Mouse (Mus musculus): ENCODE data around the gene A930017K11Rik. TPM values are rescaled to one million over a fixed set of nuclear protein-coding genes. Genes with fewer than 3 reads are reported as not detected.
A peak's percentile ranks its signal among the peaks of the same experiment; 100 is the strongest.

The A930017K11Rik gene
- polyA plus RNA-seq, 1 experiment from 2014 or later, result 0.28 TPM

GRCm38 (mm10) chr17:25954671-25955070 is 2.3 kb upstream of the A930017K11Rik start:
- WGBS, result 65% methylated on average over 1 of the region's 2 CpGs

DNA sequence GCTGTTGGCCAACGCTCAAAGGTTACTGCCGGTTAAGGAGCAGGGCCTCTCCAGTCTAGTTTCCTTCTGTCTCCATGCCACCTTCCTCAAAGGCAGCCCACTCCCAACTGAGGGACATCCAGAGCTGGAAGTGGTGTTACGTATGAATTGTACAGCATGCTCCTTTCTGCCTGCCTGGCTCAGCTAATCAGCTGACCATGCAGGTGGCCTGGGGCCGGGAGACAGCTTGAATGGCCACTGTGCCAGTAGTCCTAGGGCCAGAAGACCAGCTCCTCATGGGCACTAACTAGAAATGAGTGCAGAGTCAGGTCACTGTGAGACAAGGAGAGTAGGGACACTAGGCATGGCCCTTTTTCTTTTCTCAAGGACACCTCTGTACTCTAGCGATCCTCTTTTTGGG is 796 bp upstream of the A930017K11Rik start:
- WGBS, result 81% methylated on average over 5 of the region's 5 CpGs
- H3K9me3 ChIP-seq (ENCODE audit: control insufficient read depth, low read length), result no peaks in the 10 kb centered on the region
- no peak overlapping the region for H3K4me3 ChIP-seq (ENCODE audit: low read depth, low read length)
- peaks cover 5% of the 10 kb centered on the region; the same call in 1 of the 2 replicates for H3K4me1 ChIP-seq (replicated peaks; ENCODE audit: control insufficient read depth, insufficient read depth, low read length)
- H3K27ac ChIP-seq (ENCODE audit: low read depth), result no peak overlapping the region
- H3K9ac ChIP-seq (ENCODE audit: low read length), result no peak overlapping the region
- H3K27me3 ChIP-seq (replicated peaks; ENCODE audit: control insufficient read depth, insufficient read depth, low read length), result peaks cover 44% of the 10 kb centered on the region
- DNase-seq (ENCODE audit: low spot score) (no peak), ATAC-seq (replicated peaks; ENCODE audit: low FRiP score, low TSS enrichment, low read depth) (no peak)
- 0 out of 2 replicates have a peak, but pooled peaks cover 11% of the 10 kb centered on the region for H3K36me3 ChIP-seq (ENCODE audit: control insufficient read depth, insufficient read depth, low read length)
- no peak overlapping the region for H3K4me2 ChIP-seq (ENCODE audit: low read length)

More at GRCm38 (mm10) chr17:25954671-25955070, 2.3 kb upstream of the A930017K11Rik start:
- no peak overlapping the region for H3K27ac ChIP-seq (ENCODE audit: low read depth)
- DNase-seq (ENCODE audit: low spot score), result no peak
- peaks cover 24% of the 10 kb centered on the region; the same call in 1 of the 2 replicates for H3K36me3 ChIP-seq (ENCODE audit: control insufficient read depth, insufficient read depth, low read length)
- H3K4me1 ChIP-seq (replicated peaks; ENCODE audit: control insufficient read depth, insufficient read depth, low read length), result peaks cover 5% of the 10 kb centered on the region; the same call in 1 of the 2 replicates
- H3K4me3 ChIP-seq (ENCODE audit: low read depth, low read length), result no peak overlapping the region
- peaks cover 44% of the 10 kb centered on the region for H3K27me3 ChIP-seq (replicated peaks; ENCODE audit: control insufficient read depth, insufficient read depth, low read length)
- H3K9me3 ChIP-seq (ENCODE audit: control insufficient read depth, low read length), result no peaks in the 10 kb centered on the region
- no peak for ATAC-seq (replicated peaks; ENCODE audit: low FRiP score, low TSS enrichment, low read depth)
- no peak overlapping the region for H3K4me2 ChIP-seq (ENCODE audit: low read length)
- H3K9ac ChIP-seq (ENCODE audit: low read length), result no peak overlapping the region

DNA sequence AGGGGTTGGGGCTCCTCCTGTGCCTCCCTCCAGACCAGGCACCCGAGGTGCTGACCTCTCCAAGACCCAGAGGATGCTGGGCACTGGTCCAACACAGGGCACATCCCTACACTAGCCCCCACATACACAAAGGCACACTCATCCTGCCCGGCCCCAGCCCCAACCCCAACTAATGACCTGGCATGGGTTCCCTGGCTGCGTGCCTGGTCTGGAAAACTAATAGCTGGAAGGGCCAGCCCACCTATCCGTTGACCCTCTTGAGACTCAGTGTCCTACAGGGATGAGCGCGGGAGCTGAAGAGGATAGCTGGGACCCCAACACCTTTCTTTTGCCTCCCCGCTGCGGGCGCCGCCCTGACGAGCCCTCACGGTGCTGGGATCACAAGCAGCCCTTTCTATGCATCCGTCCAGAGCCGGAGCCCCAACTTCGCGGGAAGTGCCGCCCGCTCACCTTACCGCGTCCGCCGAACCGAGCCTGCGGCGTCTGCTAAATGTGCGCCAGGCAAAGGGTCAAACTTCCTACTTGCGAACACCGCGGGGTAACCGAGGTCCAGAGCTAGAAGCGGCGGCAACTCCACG is 1.1 kb downstream of the A930017K11Rik start:
- DNase-seq (ENCODE audit: low spot score) (peak; percentile 73), ATAC-seq (replicated peaks; ENCODE audit: low FRiP score, low TSS enrichment, low read depth) (no peak)
- Histone ChIP-seq H3K4me3 (ENCODE audit: low read depth, low read length) (peak overlapping the region; percentile 39), H3K9me3 (ENCODE audit: control insufficient read depth, low read length) (no peaks in the 10 kb centered on the region), H3K4me2 (ENCODE audit: low read length) (peak overlapping the region; percentile 64), H3K36me3 (ENCODE audit: control insufficient read depth, insufficient read depth, low read length) (no peaks in the 10 kb centered on the region), H3K27ac (ENCODE audit: low read depth) (no peak overlapping the region), H3K9ac (ENCODE audit: low read length) (no peak overlapping the region; the same call in 1 of the 2 replicates), H3K4me1 (replicated peaks; ENCODE audit: control insufficient read depth, insufficient read depth, low read length) (peaks cover 5% of the 10 kb centered on the region; the same call in 1 of the 2 replicates), H3K27me3 (replicated peaks; ENCODE audit: control insufficient read depth, insufficient read depth, low read length) (peaks cover 44% of the 10 kb centered on the region)
- 1% methylated on average over 33 of the region's 33 CpGs for WGBS

DNA sequence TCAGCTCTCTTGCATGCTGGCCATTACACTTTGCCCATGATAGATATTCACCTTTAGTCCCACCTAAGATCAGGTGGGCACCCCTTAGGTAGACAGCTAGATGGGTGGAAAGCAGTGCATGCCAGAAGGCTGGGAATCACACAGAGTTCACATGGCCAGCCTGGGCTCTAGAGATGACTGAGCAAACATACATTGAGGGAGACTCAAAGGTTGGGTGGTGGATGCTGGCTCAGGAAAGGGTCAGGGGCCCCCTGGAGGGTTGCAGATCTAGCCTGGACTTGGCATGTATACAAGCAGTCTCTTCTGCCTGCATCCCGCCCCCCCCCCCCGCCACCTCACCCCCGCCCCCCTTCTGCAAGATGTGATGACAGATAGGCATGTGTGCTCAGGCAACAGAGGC is 1.7 kb downstream of the A930017K11Rik start:
- Histone ChIP-seq H3K9me3 (ENCODE audit: control insufficient read depth, low read length) (no peaks in the 10 kb centered on the region), H3K4me3 (ENCODE audit: low read depth, low read length) (no peak overlapping the region), H3K4me2 (ENCODE audit: low read length) (no peak overlapping the region), H3K4me1 (replicated peaks; ENCODE audit: control insufficient read depth, insufficient read depth, low read length) (peaks cover 5% of the 10 kb centered on the region; the same call in 1 of the 2 replicates), H3K9ac (ENCODE audit: low read length) (no peak overlapping the region), H3K36me3 (ENCODE audit: control insufficient read depth, insufficient read depth, low read length) (no peaks in the 10 kb centered on the region), H3K27ac (ENCODE audit: low read depth) (no peak overlapping the region), H3K27me3 (replicated peaks; ENCODE audit: control insufficient read depth, insufficient read depth, low read length) (peaks cover 44% of the 10 kb centered on the region)
- WGBS, result 0% methylated on average over 3 of the region's 3 CpGs
- no peak for ATAC-seq (replicated peaks; ENCODE audit: low FRiP score, low TSS enrichment, low read depth)
- DNase-seq (ENCODE audit: low spot score), result no peak

DNA sequence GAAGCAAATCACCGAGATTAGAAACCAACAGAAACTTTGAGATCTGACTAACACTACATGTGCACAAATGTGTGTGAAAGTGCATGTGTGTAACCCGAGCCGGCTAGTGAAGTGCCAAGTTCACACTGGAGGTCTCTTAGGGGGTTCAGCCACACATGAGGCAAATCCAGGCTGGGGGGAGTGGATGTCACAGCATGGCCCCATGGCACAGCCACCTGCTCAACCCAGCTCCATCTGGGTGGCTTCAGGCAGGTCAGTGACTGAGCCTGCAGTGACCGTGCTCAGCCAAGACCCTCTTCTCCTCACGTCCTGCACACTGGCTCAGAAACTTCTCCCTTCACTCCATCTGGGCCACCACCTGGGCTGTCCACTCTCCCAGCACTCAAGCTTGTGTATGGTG is 2.4 kb downstream of the A930017K11Rik start:
- DNase-seq (ENCODE audit: low spot score) (no peak), ATAC-seq (replicated peaks; ENCODE audit: low FRiP score, low TSS enrichment, low read depth) (no peak)
- Histone ChIP-seq H3K9me3 (ENCODE audit: control insufficient read depth, low read length) (no peaks in the 10 kb centered on the region), H3K9ac (ENCODE audit: low read length) (no peak overlapping the region), H3K4me1 (replicated peaks; ENCODE audit: control insufficient read depth, insufficient read depth, low read length) (peaks cover 5% of the 10 kb centered on the region; the same call in 1 of the 2 replicates), H3K4me3 (ENCODE audit: low read depth, low read length) (no peak overlapping the region), H3K27ac (ENCODE audit: low read depth) (no peak overlapping the region), H3K4me2 (ENCODE audit: low read length) (no peak overlapping the region), H3K36me3 (ENCODE audit: control insufficient read depth, insufficient read depth, low read length) (no peaks in the 10 kb centered on the region), H3K27me3 (replicated peaks; ENCODE audit: control insufficient read depth, insufficient read depth, low read length) (peaks cover 44% of the 10 kb centered on the region)
- WGBS, result 83% methylated on average over 5 of the region's 5 CpGs

DNA sequence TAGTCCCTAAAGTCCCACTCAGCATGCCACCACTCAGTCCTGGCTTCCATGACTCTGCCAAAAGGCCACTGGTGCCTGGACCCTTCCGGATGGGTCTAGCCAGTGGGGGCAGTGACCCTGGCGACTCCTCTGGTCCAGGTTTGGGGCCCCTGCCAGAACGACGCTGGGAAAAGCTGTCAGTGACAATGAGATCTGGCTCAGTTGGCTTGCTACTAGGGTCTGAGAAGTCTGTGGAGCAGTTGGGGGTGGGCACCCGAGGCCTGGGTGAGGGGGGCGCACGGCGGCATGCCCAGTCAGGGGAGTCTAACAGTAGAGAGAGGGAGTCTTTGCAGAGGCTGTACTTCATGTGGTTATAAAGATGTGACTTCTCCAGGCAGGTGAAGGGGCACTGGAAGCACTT is 4.3 kb downstream of the A930017K11Rik start:
- DNase-seq (ENCODE audit: low spot score) (no peak), ATAC-seq (replicated peaks; ENCODE audit: low FRiP score, low TSS enrichment, low read depth) (no peak)
- no peak overlapping the region for H3K4me3 ChIP-seq (ENCODE audit: low read depth, low read length)
- H3K4me1 ChIP-seq (replicated peaks; ENCODE audit: control insufficient read depth, insufficient read depth, low read length), result peaks cover 5% of the 10 kb centered on the region; the same call in 1 of the 2 replicates
- no peak overlapping the region for H3K27ac ChIP-seq (ENCODE audit: low read depth)
- WGBS, result 83% methylated on average over 8 of the region's 8 CpGs
- H3K27me3 ChIP-seq (replicated peaks; ENCODE audit: control insufficient read depth, insufficient read depth, low read length), result peaks cover 34% of the 10 kb centered on the region
- H3K9ac ChIP-seq (ENCODE audit: low read length), result no peak overlapping the region
- H3K4me2 ChIP-seq (ENCODE audit: low read length), result no peak overlapping the region
- no peaks in the 10 kb centered on the region for H3K9me3 ChIP-seq (ENCODE audit: control insufficient read depth, low read length)
- no peaks in the 10 kb centered on the region for H3K36me3 ChIP-seq (ENCODE audit: control insufficient read depth, insufficient read depth, low read length)

DNA sequence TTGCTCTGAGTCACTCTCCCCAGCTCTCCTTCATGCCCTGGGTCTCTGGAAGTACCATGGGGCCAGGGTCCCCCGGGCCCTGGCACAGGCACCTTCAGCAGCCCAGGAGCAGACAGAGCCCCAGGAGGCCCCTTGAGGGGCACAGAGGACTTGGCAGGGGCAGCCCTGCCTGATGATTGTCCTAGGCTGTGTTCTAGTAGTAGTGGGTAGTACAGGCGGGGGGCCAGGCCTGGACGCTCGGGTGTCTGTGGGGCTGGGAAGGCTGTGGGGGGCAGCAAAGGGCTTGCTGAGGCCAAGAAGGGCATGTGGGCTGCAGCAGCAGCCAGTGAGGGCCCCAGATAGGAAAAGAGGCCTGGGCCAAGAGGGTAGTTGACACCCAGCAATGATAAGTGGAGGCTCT is 4.8 kb downstream of the A930017K11Rik start:
- ATAC-seq (replicated peaks; ENCODE audit: low FRiP score, low TSS enrichment, low read depth) (no peak), DNase-seq (ENCODE audit: low spot score) (no peak)
- no peaks in the 10 kb centered on the region for H3K9me3 ChIP-seq (ENCODE audit: control insufficient read depth, low read length)
- H3K27ac ChIP-seq (ENCODE audit: low read depth), result no peak overlapping the region
- H3K4me2 ChIP-seq (ENCODE audit: low read length), result no peak overlapping the region
- peaks cover 30% of the 10 kb centered on the region for H3K27me3 ChIP-seq (replicated peaks; ENCODE audit: control insufficient read depth, insufficient read depth, low read length)
- no peak overlapping the region for H3K9ac ChIP-seq (ENCODE audit: low read length)
- no peaks in the 10 kb centered on the region for H3K36me3 ChIP-seq (ENCODE audit: control insufficient read depth, insufficient read depth, low read length)
- H3K4me3 ChIP-seq (ENCODE audit: low read depth, low read length), result no peak overlapping the region
- WGBS, result 73% methylated on average over 4 of the region's 4 CpGs
- H3K4me1 ChIP-seq (replicated peaks; ENCODE audit: control insufficient read depth, insufficient read depth, low read length), result peaks cover 5% of the 10 kb centered on the region; the same call in 1 of the 2 replicates

DNA sequence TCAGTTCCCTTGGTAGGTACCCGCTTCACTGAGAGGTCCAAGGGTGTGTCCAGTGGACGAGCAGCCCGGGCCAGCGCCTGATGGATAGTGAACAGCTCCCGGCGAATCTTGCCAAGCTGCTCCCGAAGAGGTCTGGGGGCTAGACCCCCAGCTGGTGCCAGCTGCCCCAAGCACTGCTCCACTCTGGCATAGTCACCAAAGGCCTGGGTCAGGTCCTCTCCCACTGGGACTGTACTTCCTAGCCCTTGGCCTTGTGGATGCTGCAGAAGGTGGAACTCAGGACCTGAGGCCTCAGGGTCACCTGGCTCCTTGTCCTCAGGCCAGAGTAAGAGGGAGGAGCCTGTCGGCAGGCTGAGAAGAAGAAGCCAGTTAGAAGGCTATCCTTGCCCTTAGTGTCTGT is 5.5 kb downstream of the A930017K11Rik start:
- DNase-seq (ENCODE audit: low spot score) (no peak), ATAC-seq (replicated peaks; ENCODE audit: low FRiP score, low TSS enrichment, low read depth) (no peak)
- no peak overlapping the region for H3K4me3 ChIP-seq (ENCODE audit: low read depth, low read length)
- peaks cover 2% of the 10 kb centered on the region; the same call in 1 of the 2 replicates for H3K4me1 ChIP-seq (replicated peaks; ENCODE audit: control insufficient read depth, insufficient read depth, low read length)
- no peaks in the 10 kb centered on the region for H3K9me3 ChIP-seq (ENCODE audit: control insufficient read depth, low read length)
- H3K27me3 ChIP-seq (replicated peaks; ENCODE audit: control insufficient read depth, insufficient read depth, low read length), result peaks cover 23% of the 10 kb centered on the region
- H3K36me3 ChIP-seq (ENCODE audit: control insufficient read depth, insufficient read depth, low read length), result no peaks in the 10 kb centered on the region
- no peak overlapping the region for H3K9ac ChIP-seq (ENCODE audit: low read length)
- WGBS, result 72% methylated on average over 8 of the region's 8 CpGs
- H3K27ac ChIP-seq (ENCODE audit: low read depth), result no peak overlapping the region
- H3K4me2 ChIP-seq (ENCODE audit: low read length), result no peak overlapping the region

- ATAC-seq (replicated peaks; ENCODE audit: low FRiP score, low TSS enrichment, low read depth), result no peak
- no peaks in the 10 kb centered on the region for H3K36me3 ChIP-seq (ENCODE audit: control insufficient read depth, insufficient read depth, low read length)
- no peak overlapping the region for H3K27ac ChIP-seq (ENCODE audit: low read depth)
These were observed 6.0 kb downstream of the A930017K11Rik start for GRCm38 (mm10) chr17:25946349-25946748.

More at GRCm38 (mm10) chr17:25946349-25946748, 6.0 kb downstream of the A930017K11Rik start:
- H3K4me2 ChIP-seq (ENCODE audit: low read length), result no peak overlapping the region
- peaks cover 17% of the 10 kb centered on the region for H3K27me3 ChIP-seq (replicated peaks; ENCODE audit: control insufficient read depth, insufficient read depth, low read length)
- 74% methylated on average over 7 of the region's 7 CpGs for WGBS
- H3K9ac ChIP-seq (ENCODE audit: low read length), result no peak overlapping the region
- DNase-seq (ENCODE audit: low spot score), result no peak
- no peaks in the 10 kb centered on the region for H3K4me1 ChIP-seq (replicated peaks; ENCODE audit: control insufficient read depth, insufficient read depth, low read length)
- H3K9me3 ChIP-seq (ENCODE audit: control insufficient read depth, low read length), result no peaks in the 10 kb centered on the region
- no peak overlapping the region for H3K4me3 ChIP-seq (ENCODE audit: low read depth, low read length)
